14 mouse cellular contexts compared by ENCODE assay signal in the genomic region with DNA sequence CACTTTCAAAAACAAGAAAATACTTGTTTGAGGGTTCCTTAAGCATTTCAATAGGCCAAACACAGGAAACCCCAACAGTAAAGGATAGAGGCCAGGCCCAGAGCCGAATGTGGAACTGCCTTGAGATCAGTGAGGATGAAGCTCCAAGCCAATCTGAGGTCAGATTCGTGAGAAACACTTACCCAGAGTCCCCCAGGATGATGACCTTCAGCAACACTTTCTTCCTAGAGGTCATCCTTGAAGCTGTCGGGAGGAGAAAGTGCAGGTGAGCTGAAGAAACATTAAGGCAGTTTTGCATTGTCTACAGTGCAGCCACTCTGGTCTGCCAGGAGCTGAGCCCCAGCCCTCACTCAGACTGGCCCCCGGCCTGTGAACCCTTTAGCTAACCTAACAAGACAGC.
"Had no signal": no experiment of that assay in that cellular context is flagged by ENCODE, and none has a peak within 500 bp of the region (broad histone marks: within the 10 kb centered on the region; RNA-seq: fewer than 3 reads in every experiment).

No protein-coding gene starts in this region.

- H3K27me3 ChIP-seq: kidney, embryonic 15.5 days; limb, embryonic 13.5 days; liver, embryonic 13.5 days; lung, embryonic 15.5 days had no signal

- H3K4me1 ChIP-seq: kidney, embryonic 15.5 days; lung, embryonic 15.5 days had no signal

- DNase-seq: kidney, adult 8-10 months; kidney, postnatal 10 days; liver; liver, embryonic 13.5 days; lung, postnatal 14 days; lung, postnatal 4 days; midbrain, embryonic 14.5 days; thymus, adult 18-20 months; thymus, postnatal 36 days had no signal

- H3K4me2 ChIP-seq: kidney, embryonic 15.5 days; limb, embryonic 13.5 days; liver, embryonic 13.5 days; lung, embryonic 15.5 days; midbrain, embryonic 11.5 days had no signal

- H3K27ac ChIP-seq: kidney, embryonic 15.5 days; limb, embryonic 10.5 days; limb, embryonic 13.5 days; liver, embryonic 13.5 days; lung, embryonic 15.5 days had no signal

- H3K9ac ChIP-seq: kidney, embryonic 15.5 days; limb, embryonic 13.5 days; liver, embryonic 13.5 days; lung, embryonic 15.5 days had no signal

- H3K4me3 ChIP-seq: kidney, embryonic 15.5 days; limb, embryonic 10.5 days; limb, embryonic 13.5 days; liver, embryonic 13.5 days; lung, embryonic 15.5 days had no signal

- H3K9me3 ChIP-seq: kidney, embryonic 15.5 days; limb, embryonic 10.5 days; limb, embryonic 13.5 days; liver, embryonic 13.5 days; lung, embryonic 15.5 days had no signal
